Mouse (Mus musculus): ENCODE measurements around the gene Tmem139. TPM values are rescaled to one million over a fixed set of nuclear protein-coding genes. Genes with fewer than 3 reads are reported as not detected.

Tmem139 gene
- total RNA-seq (2022), result not detected

DNA sequence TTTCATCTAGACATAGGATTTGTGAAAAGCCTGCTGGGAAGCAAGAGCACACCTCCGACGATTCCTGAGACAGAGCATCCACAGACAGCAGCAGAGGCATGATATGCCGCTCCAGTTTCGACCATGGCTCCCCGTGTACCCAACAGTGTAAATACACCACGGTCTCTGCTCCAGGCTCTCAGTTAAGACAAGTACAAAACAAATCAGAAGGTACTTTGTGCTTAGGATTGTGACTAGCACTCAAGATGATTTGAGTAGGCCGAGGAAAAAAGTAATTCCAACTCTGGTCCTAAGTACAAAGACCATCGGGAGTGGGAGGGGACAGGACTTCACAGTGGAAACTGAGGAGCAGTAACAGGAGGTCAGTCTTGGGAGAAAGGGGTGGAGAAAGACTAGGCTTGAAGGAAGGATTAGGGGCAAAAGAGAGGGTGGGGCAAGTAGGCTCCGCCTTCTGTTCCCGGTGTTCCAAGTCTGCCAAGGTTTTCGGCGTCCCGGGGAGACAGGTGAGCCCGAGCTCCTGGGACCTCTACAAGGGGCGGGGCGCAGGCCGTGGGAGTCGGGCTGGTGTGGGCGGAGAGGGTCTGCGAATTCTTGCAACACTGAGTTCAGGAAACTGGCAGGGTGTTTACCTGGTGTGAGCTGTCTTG, at the start of gene Tmem139:
Gene Tmem139 (plus strand): TSS at position 447 of the 647 bp plus-strand sequence.
- DNase-seq (ENCODE audit: low spot score in 2 of 2), result no peak

DNA sequence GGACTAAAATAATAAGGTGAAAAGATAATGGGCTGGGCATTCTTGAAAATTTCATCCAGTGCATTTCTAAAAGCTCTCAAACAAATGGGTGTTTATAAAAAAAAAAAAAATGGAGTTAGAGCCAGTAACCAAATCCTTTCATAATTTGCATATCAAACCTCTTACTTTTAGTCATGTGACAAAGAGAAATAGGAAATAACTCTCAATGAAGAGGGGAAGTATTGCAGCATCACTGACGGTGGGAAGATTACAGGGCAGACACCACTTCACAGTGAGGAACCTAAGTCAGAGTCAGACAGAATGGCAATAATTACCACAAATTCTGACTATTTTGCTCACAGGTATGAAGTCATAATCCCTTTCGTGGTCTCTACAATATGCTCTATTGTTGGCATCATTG, 46.7 kb upstream of the Tmem139 start, which contains the start of gene Tas2r144:
Gene Tas2r144 (plus strand): TSS at position 301 of the 400 bp plus-strand sequence.
- no peak for DNase-seq (ENCODE audit: low spot score in 2 of 2)

DNA sequence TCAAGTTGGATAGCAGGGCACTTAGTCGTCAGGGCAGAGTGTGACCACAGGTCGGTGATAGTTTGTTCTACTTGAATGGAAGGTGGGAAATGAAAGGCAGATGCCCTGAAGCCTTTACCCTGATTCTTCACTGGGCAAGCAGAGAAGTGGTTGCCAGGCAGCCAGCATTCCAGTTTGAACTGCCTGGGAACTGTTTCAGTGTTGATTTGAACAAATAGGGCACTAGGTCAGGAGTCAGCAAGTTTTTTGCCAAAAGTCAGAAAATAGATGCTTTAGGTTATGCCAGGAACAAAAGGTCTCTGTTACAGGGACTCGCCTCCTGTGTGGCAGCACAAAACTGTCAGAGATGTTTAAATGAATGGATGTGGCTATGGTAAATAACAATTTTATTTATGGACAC, 39.5 kb upstream of the Tmem139 start:
- no peak for DNase-seq (ENCODE audit: low spot score in 2 of 2)

DNA sequence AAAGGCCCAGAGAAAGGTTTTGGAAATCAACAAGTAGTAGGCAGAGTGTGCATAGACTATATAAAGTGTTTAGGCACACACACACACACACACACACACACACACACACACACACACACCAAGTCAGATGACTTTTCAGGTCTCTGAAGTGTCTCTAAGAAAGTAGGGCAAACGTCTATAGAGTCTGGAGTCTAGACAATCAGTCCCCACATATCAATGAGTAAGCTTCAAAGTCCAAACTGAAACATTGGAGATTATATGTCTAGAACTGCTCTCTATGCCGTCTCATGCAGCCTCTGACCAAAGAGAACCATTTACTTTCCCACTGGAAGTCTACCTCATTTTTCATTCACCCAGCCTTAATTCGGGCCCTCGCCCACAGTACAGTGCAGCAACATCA, 36.7 kb upstream of the Tmem139 start:
- no peak for DNase-seq (ENCODE audit: low spot score in 2 of 2)

DNA sequence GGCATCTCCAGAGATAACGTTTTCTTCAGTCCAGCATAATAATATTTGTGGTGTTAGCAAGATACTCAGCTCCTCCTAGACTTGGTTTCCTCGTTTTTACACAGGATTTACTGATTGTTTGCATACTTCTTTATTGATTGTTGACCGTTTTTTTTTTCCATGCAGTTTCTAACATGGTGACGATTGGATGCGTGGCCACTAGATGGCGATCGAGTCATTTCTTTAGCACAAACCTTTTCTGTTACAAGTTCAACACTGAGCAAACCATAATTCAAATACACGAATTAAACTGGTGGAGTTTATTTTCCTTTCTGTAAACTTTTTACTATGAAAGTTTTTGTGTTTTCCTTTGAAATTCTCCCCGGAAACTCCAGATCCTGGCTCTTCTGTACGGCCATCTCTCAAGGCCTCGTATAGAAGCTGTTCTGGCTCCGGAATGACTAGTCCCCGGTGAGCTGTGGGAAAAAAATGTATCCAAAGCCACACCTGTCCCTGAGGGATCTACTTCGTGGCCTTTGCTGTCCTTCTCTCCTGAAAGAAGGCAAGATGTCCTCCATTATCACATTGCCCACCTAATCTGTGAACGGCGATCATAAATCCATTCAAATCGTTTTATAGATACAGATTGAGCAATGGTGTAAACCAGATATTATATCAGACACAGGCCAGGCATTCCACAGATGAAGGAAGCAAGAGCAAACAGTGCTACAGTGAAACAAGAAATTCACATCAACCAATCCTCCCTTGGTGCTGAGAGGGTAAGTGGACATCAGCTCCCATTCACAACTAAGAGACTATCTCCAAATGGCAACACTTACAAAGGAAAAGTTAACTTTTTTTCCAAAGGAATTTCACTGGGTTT, 34.3 kb upstream of the Tmem139 start:
- DNase-seq (ENCODE audit: low spot score in 2 of 2), result peak; percentile 23 to 69

DNA sequence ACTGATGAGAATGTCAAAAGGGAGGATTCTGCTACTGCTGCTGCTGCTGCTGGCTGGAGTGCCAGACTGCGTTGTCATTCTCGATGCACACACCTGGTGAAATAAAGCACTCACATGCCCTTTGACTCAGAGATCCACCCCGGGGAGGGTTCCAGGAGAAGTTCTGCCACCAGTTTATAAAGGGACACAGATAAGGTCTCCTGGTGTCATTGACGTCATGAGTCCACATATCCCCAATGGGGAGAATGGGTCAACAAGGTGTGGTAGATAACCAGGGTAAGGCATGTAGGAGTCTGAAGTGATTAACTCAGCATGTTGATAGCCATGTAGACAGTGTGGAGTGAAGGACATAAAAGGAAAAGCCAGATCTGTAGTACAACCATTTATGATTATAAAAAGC, 32.2 kb upstream of the Tmem139 start:
- DNase-seq (ENCODE audit: low spot score in 2 of 2), result no peak

DNA sequence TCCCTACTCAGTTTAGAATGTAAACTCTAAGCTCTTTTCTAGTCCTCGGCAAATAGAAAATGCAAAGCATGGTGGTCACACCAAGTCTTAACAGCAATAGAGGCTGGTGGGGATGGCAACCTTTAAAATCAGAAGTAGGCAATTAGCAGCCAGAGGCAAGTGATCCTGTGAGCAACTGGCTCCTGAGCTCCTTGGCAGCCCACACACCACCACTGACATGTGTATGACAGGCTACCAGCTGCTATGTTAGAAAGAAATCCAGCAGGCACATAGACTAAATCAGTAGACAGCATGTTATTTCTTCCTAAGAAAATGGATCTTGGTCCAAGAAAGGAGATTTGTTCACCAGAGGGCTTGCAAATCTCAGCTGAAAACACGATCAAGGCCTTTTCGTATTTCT, 30.6 kb upstream of the Tmem139 start:
- peak; percentile 19 to 33 for DNase-seq (ENCODE audit: low spot score in 2 of 2)

DNA sequence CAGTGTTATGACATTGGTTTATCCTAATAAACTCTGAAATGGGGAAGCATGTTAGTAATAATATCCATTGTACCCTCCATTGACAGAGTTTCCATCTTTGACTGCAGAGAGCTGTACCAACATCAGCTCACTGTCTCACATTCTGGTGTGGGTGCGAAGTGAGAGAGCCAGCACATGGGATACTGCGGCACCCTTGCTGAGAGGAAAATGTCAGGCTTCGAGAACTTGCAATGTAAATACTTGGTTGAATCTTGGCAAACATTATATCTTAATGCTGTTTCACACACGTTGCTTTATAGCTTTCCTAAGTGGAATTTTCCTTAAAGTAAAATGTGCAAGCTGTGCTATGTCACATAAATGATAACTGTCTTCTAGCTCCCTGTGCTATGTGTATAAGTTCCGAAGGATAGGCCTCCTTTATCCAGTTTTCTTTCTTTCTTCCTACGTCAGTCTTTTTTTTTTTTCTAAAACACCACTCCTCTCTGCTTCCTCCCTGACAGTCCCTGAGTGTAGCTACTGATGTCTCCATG, 24.4 kb upstream of the Tmem139 start:
- no peak for DNase-seq (ENCODE audit: low spot score in 2 of 2)

DNA sequence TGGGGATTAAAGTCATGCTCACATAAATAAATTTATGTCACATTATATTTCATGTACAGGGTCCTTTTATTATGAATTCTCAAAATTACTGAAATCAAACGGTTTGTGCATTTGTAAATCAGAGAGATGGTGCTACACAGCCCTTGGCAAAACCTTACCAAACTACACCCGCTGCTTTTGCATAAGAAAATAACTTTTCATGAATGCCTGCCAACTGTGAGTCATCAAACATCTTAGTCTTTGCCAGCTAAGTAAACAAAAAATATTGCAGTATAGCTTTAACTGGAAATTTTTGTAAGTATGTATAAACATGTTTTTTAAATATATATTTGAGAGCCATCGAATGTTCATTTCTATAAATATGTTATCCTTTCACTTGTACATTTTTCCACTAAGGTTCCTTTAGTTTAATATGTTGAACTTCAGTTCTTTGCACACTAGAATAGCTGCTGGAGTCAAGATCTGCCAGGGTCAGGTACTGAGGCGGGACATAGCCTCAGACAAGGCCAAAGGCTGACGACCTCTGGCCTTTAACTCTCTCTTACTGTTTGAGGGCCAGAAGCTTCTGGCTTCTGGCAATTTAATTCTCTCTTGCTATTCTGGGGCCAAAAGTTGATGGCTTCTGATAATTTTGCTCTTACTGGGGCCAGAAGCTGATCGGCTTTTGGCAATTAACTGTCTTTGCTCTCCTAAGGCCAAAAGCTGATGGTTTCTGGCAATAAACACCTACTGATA, 20.3 kb upstream of the Tmem139 start:
- no peak for DNase-seq (ENCODE audit: low spot score in 2 of 2)

DNA sequence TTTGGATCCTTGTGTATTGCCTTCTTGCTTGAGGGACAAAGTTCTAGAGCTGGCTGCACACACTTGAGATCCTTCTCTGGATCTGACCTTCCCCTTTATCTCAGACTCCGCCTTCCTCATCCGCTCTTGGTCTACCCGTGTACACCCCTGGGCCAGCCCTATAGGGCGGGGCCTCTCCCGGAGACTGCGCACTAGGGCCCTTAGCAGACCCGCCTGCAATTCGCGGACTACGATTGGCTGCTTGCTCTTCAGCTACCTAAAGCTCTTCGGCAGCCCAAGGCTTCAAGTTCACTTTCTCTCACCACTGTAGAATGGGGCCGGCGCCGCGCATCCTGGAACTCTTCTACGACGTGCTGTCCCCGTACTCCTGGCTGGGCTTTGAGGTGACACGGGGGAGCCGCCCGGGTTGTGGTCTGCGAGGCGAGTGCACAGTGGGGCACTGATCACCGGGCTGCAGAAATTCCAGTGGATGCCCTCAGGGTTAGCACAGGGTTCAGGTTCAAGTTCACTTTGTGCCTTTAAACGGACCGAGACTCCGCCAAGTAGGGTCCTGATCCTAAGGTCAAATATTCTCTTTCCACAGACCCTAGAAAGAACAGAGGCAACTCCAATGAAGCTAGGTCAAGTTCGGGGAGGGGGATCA, 15.9 kb upstream of the Tmem139 start, which contains the start of gene Gstk1:
Gene Gstk1 (plus strand): TSS at position 225 of the 643 bp plus-strand sequence.
- DNase-seq (ENCODE audit: low spot score in 2 of 2), result peak; percentile 56 to 58

DNA sequence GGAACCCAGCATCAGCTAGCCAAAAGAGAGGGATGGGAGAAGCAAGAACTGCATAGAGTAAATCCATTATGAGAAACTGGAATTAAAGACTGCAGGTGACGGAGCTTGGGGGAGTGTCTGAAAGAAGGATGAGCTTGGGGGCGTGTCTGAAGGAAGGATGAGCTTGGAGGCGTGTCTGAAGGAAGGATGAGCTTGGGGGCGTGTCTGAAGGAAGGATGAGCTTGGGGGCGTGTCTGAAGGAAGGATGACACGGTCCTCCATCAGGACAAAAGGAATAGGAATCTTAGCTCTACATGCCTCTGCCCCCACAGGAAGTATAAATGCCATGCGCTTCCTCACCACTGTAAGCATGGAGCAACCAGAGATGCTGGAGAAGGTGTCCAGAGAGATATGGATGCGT, 14.6 kb upstream of the Tmem139 start:
- no peak for DNase-seq (ENCODE audit: low spot score in 2 of 2)

DNA sequence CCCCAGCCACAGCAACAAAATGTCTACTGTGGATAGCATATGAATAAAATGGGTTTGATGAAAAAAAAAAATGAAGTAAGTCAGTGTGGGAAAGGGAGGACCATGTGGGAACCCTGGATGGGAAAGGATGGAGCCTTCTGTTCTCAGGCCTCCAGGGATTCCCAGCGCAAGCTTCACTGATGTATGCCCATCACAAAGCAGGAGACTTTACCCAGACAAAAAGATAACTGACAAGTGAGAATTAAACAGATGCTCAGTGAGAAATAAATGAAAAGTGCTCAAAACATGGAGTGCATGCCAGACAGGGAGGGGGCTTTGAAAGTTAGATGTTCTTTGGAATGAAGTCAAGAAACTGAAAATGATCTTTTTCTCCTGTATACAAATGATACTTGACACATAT, 13.8 kb upstream of the Tmem139 start:
- DNase-seq (ENCODE audit: low spot score in 2 of 2), result no peak

DNA sequence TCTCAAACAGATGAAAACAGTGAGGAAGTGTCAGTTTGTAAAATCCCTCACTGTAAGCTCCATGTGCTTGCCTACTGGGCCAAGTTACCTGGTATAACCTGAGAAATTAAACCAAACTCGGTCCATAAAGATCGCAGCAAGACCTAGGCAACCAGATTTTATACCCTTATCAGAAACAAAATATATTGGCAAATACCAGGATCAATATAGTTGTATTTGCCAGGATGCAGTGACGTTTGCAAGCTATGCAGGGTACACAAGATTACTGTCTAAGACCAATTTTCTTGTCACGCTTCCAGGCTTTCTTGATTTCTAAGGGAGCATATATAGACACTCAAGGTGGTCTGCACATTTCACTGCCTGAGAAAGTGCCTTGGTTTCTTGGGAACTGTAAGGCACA, 10.0 kb upstream of the Tmem139 start:
- no peak for DNase-seq (ENCODE audit: low spot score in 2 of 2)

DNA sequence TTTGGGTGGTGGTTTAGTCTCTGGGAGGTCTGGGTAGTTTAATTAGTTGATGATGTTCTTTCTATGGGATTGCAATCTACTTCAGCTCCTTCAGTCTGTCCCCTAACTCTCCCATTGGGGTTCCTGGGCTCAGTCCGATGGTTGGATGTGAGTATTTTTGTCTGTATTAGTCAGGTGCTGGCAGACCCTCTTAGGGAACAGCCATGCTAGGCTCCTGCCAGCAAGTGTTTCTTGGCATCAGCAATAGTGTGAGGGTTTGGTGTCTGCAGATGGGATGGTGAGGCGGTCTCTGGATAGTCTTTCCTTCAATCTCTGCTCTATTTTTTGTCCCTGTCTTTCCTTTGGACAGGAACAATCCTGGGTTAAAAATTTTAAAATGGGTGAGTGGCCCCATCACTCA, 8.7 kb upstream of the Tmem139 start:
- DNase-seq (ENCODE audit: low spot score in 2 of 2), result no peak

DNA sequence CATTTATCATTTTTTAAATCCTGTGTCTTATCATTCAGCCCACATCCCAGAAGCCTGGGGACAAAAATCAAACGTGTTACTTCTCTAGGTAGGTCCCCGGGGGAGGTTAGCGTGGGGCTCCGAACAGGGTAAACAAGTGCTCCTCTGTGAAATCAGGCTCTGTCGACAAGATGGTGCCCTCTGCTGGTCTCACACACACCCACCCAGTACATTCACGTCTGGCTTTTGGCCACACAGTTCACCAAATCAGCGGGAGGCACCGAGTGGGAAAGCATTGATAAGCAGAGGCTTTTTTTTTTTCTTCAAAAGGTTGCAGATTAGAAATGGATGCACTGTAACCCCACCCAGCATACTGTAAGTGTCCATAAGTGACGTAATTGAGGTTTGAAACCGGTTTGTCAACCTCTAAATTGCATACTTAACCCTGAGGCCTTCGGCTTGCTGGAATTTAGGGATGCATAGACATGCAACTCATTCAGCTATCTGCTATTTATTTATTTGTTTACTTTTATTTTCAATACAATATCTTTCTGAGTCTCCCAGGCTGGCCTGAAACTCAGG, 4.4 kb upstream of the Tmem139 start:
- peak in 1 of 2 experiments; percentile 51 for DNase-seq (ENCODE audit: low spot score in 2 of 2)

DNA sequence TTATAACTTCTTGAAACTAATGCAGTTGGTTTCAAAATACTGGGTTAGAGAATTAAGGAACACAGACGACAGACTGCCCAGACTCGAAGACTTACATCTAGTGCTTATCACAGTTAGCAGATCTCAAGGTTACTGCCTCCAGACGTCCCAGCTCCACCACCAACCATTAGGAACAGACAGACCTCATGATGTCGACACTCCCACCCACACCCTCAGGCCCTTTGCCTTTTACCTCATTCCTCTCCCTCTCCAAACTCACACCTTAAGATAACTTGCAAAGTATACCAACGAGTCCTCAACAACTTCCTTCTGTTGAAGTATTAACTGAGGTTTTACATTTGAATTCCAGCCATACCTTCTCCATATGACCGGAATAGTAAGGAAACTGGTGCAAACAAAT, 1.3 kb upstream of the Tmem139 start:
- DNase-seq (ENCODE audit: low spot score in 2 of 2), result no peak

DNA sequence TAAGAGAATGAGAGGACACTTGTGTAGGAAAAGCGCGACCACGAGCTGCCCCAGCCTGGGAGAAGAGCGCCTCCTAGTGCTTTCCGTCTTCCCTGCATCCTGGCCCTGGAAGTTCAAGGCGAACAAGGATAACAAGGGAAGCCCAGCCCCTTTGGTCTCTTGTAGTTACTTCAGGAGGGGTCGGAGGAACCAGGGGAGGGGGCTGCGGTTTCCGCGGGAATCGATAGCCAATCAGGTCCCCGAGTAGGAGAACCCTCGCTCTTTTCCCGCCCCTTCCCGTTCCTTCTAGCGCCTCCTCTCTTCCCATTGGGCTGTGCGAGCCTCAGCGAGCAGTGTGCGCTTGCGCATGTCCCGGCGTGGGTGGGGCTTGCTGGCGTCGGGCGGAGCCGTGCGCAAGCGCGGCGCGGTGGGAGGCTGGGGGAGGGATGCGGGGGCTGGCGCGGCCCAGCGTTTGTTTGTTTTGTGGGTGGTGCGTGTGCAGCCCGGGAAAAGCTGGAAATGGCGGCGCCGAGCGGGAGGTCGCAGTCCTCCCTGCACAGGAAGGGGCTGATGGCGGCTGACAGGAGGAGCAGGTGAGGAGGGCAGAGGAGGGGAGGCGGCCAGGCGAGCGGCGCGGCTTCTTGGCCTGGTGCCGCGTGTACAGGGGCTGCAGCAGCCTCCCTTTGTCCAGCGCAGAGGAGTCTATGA, 3.0 kb downstream of the Tmem139 start, which contains the start of gene Casp2:
Gene Casp2 (plus strand): TSS at position 360 of the 687 bp plus-strand sequence.
- DNase-seq (ENCODE audit: low spot score in 2 of 2), result peak; percentile 98 to 99

DNA sequence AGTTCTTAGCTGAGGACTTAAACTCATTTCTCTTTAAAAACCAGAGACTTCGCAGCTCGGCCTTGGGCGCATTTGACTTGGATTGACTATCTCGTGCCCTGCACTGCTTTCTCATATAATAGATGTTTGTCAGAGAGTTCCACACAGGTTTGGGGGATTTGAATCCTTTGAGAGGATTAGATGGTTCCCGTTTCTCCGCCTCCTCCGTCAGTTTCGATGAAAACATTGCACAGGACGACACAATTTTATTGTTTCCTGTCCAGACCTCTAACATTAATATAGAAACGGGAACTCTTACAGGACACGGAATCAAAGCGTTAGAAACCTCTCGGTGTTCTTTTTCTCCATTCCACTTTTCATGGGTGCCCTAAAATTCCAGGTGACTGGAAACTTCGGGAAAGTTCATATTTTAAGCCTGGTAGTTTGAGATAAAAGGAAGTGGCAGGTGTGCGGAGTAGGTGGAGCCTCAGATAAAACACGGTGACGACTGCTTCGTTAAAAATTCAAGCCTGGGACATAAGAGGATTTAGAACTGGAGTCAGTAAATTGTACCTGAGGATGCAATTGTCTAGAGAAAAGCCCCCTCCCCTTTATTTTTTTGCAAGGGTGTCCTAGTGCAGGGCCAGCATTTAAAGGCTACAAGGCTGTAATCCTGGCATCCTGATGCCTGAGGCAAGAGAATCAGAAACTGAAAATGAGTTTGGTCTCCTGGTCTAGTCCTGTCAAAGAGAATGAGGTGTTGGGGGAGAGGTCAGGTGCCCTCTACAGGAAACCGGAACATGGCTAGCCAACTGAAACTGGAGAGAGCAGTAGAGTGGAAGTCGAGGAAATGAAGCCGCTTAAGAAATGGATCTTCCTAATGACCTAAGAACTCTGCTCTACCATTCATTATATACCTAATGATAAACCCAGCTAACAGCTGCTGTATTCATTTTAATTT, 3.9 kb downstream of the Tmem139 start:
- DNase-seq (ENCODE audit: low spot score in 2 of 2), result no peak

DNA sequence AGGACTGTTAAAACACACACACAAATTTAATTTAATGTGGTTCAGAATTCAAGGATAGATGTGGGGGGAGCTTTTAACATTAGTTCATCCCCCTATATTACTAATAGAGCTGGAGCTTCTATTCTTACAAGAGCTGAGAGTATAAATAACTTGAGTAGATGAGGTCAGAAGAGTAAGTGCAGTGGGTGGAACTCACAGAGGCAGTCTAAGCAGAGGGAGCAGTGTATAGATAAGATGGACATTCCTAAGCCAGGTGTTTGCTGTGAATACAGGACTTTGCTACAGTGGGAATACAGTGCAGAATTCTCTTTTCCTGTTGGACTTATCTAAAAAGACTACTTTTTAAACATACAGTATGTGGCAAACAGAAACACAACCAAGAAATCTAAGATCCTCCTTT, 9.0 kb downstream of the Tmem139 start:
- DNase-seq (ENCODE audit: low spot score in 2 of 2), result no peak

Measured in layer of hippocampus, adult 8-10 months (tissue).